Mouse (Mus musculus) kidney, embryonic 16.5 days (tissue): ENCODE measurements around the gene Pkd2. TPM values are rescaled to one million over a fixed set of nuclear protein-coding genes. Genes with fewer than 3 reads are reported as not detected.
A peak's percentile ranks its signal among the peaks of the same experiment; 100 is the strongest.

Source experiments
- ATAC-seq: fragments of 200-750 bp; cut with Nextera tagmentation; 2 replicates; pipeline ENCODE4 v1.8.0; 2017; ENCODE audit warnings: moderate TSS enrichment; ENCODE audit not compliant: low FRiP score, low TSS enrichment
- H3K27ac ChIP-seq: fragments of 300-500 bp; sonication (generic); 2 replicates; pipeline ENCODE4 v1.5.1; 2014; ENCODE audit warnings: low read length
- H3K27me3 ChIP-seq: fragments of 300-500 bp; sonication (generic); 2 replicates; pipeline ENCODE4 v1.6.1; 2014; ENCODE audit warnings: low read length, control low read depth, mixed read lengths; ENCODE audit not compliant: insufficient read depth
- H3K36me3 ChIP-seq: fragments of 300-500 bp; sonication (generic); 2 replicates; pipeline ENCODE4 v1.6.1; 2014; ENCODE audit warnings: low read length, control low read depth, mixed read lengths; ENCODE audit not compliant: insufficient read depth
- H3K4me1 ChIP-seq: fragments of 300-500 bp; sonication (generic); 2 replicates; pipeline ENCODE4 v1.6.1; 2014; ENCODE audit warnings: low read length, control low read depth, mixed read lengths; ENCODE audit not compliant: insufficient read depth
- H3K4me2 ChIP-seq: fragments of 300-500 bp; sonication (generic); replicated peaks from 2 replicates; pipeline ENCODE4 v1.6.1; 2014; ENCODE audit warnings: low read depth, low read length
- H3K4me3 ChIP-seq: fragments of 300-500 bp; sonication (generic); 2 replicates; pipeline ENCODE4 v1.5.1; 2014; ENCODE audit warnings: mild to moderate bottlenecking, low read length
- H3K9ac ChIP-seq: fragments of 300-500 bp; sonication (generic); replicated peaks from 2 replicates; pipeline ENCODE4 v1.6.1; 2014; ENCODE audit warnings: low read length
- H3K9me3 ChIP-seq: fragments of 300-500 bp; sonication (generic); 2 replicates; pipeline ENCODE4 v1.6.1; 2016; ENCODE audit warnings: low read length, control low read depth
- WGBS: fragments of 180-500 bp; shearing (Covaris S2); extraction: QIAGEN DNeasy Blood & Tissue Kit; methylation state at CpG from one replicate; pipeline ENCODE4 v1.1.7; 2014; 5-methylcytosine and 5-hydroxymethylcytosine counted together
- polyA plus RNA-seq: library from polyadenylated mRNA; unstranded; fragments of >200 nt; fragmentation: Nextera tagmentation; extraction: Ambion mirVana; gene quantifications from 2 replicates; pipeline ENCODE4 v1.2.1, GENCODE M21; 2015

Gene Pkd2
- polyA plus RNA-seq, 1 experiment from 2014 or later: 15.2 TPM

GRCm38 (mm10) chr5:104491561-104491960 lies 32.3 kb downstream of the Pkd2 start:
- H3K9ac ChIP-seq: no peak overlapping the region
- H3K27me3 ChIP-seq: no peaks in the 10 kb centered on the region
- no peak overlapping the region for H3K27ac ChIP-seq
- no peak overlapping the region for H3K4me2 ChIP-seq
- H3K9me3 ChIP-seq: no peaks in the 10 kb centered on the region
- no peaks in the 10 kb centered on the region for H3K4me1 ChIP-seq
- WGBS: 49% methylated on average over 5 of the region's 5 CpGs
- no peak for ATAC-seq
- peaks cover 68% of the 10 kb centered on the region for H3K36me3 ChIP-seq
- H3K4me3 ChIP-seq: no peak overlapping the region

- Histone ChIP-seq H3K4me1 (peaks cover 11% of the 10 kb centered on the region), H3K27ac (no peak overlapping the region), H3K9me3 (no peaks in the 10 kb centered on the region), H3K4me2 (no peak overlapping the region), H3K4me3 (no peak overlapping the region), H3K9ac (no peak overlapping the region), H3K27me3 (no peaks in the 10 kb centered on the region), H3K36me3 (peaks cover 46% of the 10 kb centered on the region)
- WGBS: 97% methylated on average over 2 of the region's 2 CpGs
- no peak for ATAC-seq
Observed at GRCm38 (mm10) chr5:104504883-104505282, 45.6 kb downstream of the Pkd2 start.

GRCm38 (mm10) chr5:104507829-104508194 lies 48.6 kb downstream of the Pkd2 start:
- H3K4me3 ChIP-seq: peak overlapping the region; percentile 93
- ATAC-seq: 0 out of 2 replicates have a peak, but pooled peaks have one; percentile 8
- H3K27ac ChIP-seq: 0 out of 2 replicates have a peak overlapping the region, but pooled peaks have one; percentile 38
- no peaks in the 10 kb centered on the region for H3K27me3 ChIP-seq
- H3K4me1 ChIP-seq: peaks cover 11% of the 10 kb centered on the region
- 0% methylated on average over 2 of the region's 2 CpGs for WGBS
- no peaks in the 10 kb centered on the region for H3K9me3 ChIP-seq
- H3K4me2 ChIP-seq: peak overlapping the region; percentile 53
- peaks cover 29% of the 10 kb centered on the region for H3K36me3 ChIP-seq
- H3K9ac ChIP-seq: no peak overlapping the region; the same call in 1 of the 2 replicates

- Histone ChIP-seq H3K27ac (peak within 1 kb of the TSS; percentile 93), H3K4me1 (peaks cover 11% of the 10 kb centered on the region), H3K36me3 (peaks cover 28% of the 10 kb centered on the region), H3K9me3 (no peaks in the 10 kb centered on the region), H3K27me3 (no peaks in the 10 kb centered on the region), H3K4me3 (peak within 1 kb of the TSS; percentile 93), H3K4me2 (peak within 1 kb of the TSS; percentile 78), H3K9ac (peak within 1 kb of the TSS; percentile 93)
- under 1% methylated on average over 47 of the region's 83 CpGs for WGBS
- peak; percentile 94 for ATAC-seq
Observed at GRCm38 (mm10) chr5:104508195-104508891, 49.1 kb downstream of the Pkd2 start, which contains the start of gene BC005561. TSS of gene BC005561 (plus strand) at chr5:104508352.

GRCm38 (mm10) chr5:104511211-104511610 lies 52.0 kb downstream of the Pkd2 start:
- H3K9ac ChIP-seq: no peak overlapping the region
- 87% methylated on average over 3 of the region's 3 CpGs for WGBS
- no peak overlapping the region for H3K27ac ChIP-seq
- no peak overlapping the region for H3K4me2 ChIP-seq
- H3K27me3 ChIP-seq: no peaks in the 10 kb centered on the region
- peaks cover 15% of the 10 kb centered on the region for H3K9me3 ChIP-seq
- H3K4me1 ChIP-seq: peaks cover 11% of the 10 kb centered on the region
- no peak overlapping the region for H3K4me3 ChIP-seq
- peaks cover 29% of the 10 kb centered on the region for H3K36me3 ChIP-seq
- no peak for ATAC-seq

GRCm38 (mm10) chr5:104538612-104539011 lies 79.4 kb downstream of the Pkd2 start:
- WGBS: 96% methylated on average over 1 of the region's 1 CpGs
- Histone ChIP-seq H3K4me3 (no peak overlapping the region), H3K9ac (no peak overlapping the region), H3K36me3 (peaks cover 48% of the 10 kb centered on the region), H3K4me1 (no peaks in the 10 kb centered on the region), H3K27me3 (no peaks in the 10 kb centered on the region), H3K27ac (no peak overlapping the region), H3K9me3 (no peaks in the 10 kb centered on the region), H3K4me2 (no peak overlapping the region)
- ATAC-seq: no peak

GRCm38 (mm10) chr5:104539331-104539730 lies 80.1 kb downstream of the Pkd2 start:
- H3K4me2 ChIP-seq: no peak overlapping the region
- 91% methylated on average over 4 of the region's 4 CpGs for WGBS
- peaks cover 49% of the 10 kb centered on the region for H3K36me3 ChIP-seq
- H3K9me3 ChIP-seq: no peaks in the 10 kb centered on the region
- no peaks in the 10 kb centered on the region for H3K27me3 ChIP-seq
- no peak overlapping the region for H3K9ac ChIP-seq
- no peaks in the 10 kb centered on the region for H3K4me1 ChIP-seq
- no peak overlapping the region for H3K27ac ChIP-seq
- no peak overlapping the region for H3K4me3 ChIP-seq
- no peak for ATAC-seq

Other genes starting within 250 kb of the Pkd2 start
- gene Ibsp, start 160.3 kb upstream of the Pkd2 start, polyA plus RNA-seq: 0.32 and 1.1 TPM in 2 replicates
- gene Mepe, start 134.1 kb upstream of the Pkd2 start, polyA plus RNA-seq: not detected in 2 replicates
- 167 and 243 TPM in 2 replicates for gene Spp1, start 24.3 kb upstream of the Pkd2 start, polyA plus RNA-seq
- gene BC005561, start 48.9 kb downstream of the Pkd2 start, polyA plus RNA-seq: 11.1 and 12.5 TPM in 2 replicates